Mouse (Mus musculus) midbrain, postnatal 0 days (tissue): Measurements from ENCODE around the gene Nr2f2. TPM values are rescaled to one million over a fixed set of nuclear protein-coding genes. Genes with fewer than 3 reads are reported as not detected.

Experiments used
- ATAC-seq: fragments of 200-750 bp; cut with Nextera tagmentation; 2 replicates; pipeline ENCODE4 v1.8.0; 2017; ENCODE audit warnings: moderate number of reproducible peaks, mild to moderate bottlenecking, moderate TSS enrichment, moderate library complexity; ENCODE audit not compliant: low FRiP score
- DNase-seq: peaks from one replicate; pipeline ENCODE4 v3.0.0-alpha.2; 2015; ENCODE audit warnings: low spot score
- H3K27ac ChIP-seq: fragments of 300-500 bp; sonication (generic); 2 replicates; pipeline ENCODE4 v1.5.1; 2014; ENCODE audit warnings: low read depth, mild to moderate bottlenecking, low read length, mixed read lengths
- H3K27me3 ChIP-seq: fragments of 300-500 bp; sonication (generic); 2 replicates; pipeline ENCODE4 v1.6.1; 2014; ENCODE audit warnings: low read length, control low read depth, mixed read lengths; ENCODE audit not compliant: insufficient read depth
- H3K36me3 ChIP-seq: fragments of 300-500 bp; sonication (generic); 2 replicates; pipeline ENCODE4 v1.6.1; 2014; ENCODE audit warnings: low read length, control low read depth, mixed read lengths; ENCODE audit not compliant: insufficient read depth
- H3K4me1 ChIP-seq: fragments of 300-500 bp; sonication (generic); 2 replicates; pipeline ENCODE4 v1.6.1; 2014; ENCODE audit warnings: mild to moderate bottlenecking, control low read depth, antibody characterized with exemption, low read length, mixed read lengths; ENCODE audit not compliant: insufficient read depth
- H3K4me2 ChIP-seq: fragments of 300-500 bp; sonication (generic); 2 replicates; pipeline ENCODE4 v1.6.1; 2014; ENCODE audit warnings: low read depth, mild to moderate bottlenecking, low read length, mixed read lengths; ENCODE audit not compliant: poor library complexity, severe bottlenecking
- H3K4me3 ChIP-seq: fragments of 300-500 bp; sonication (generic); 2 replicates; pipeline ENCODE4 v1.5.1; 2014; ENCODE audit warnings: low read depth, mild to moderate bottlenecking, low read length, moderate library complexity
- H3K9ac ChIP-seq: fragments of 300-500 bp; sonication (generic); replicated peaks from 2 replicates; pipeline ENCODE4 v1.6.1; 2014; ENCODE audit warnings: mild to moderate bottlenecking, low read length, moderate library complexity, mixed read lengths; ENCODE audit not compliant: poor library complexity, severe bottlenecking
- H3K9me3 ChIP-seq: fragments of 300-500 bp; sonication (generic); 2 replicates; pipeline ENCODE4 v1.6.1; 2016; ENCODE audit warnings: low read length, control low read depth
- CTCF ChIP-seq: IDR thresholded peaks from 2 replicates; pipeline ENCODE4 v1.5.1; 2016; ENCODE audit warnings: antibody characterized with exemption, mild to moderate bottlenecking
- WGBS: fragments of 180-500 bp; shearing (Covaris S2); extraction: QIAGEN DNeasy Blood & Tissue Kit; methylation state at CpG from one replicate; pipeline ENCODE4 v1.1.7; 2014; 5-methylcytosine and 5-hydroxymethylcytosine counted together
- polyA plus RNA-seq: library from polyadenylated mRNA; unstranded; fragments of >200 nt; fragmentation: Nextera tagmentation; extraction: Ambion mirVana; gene quantifications from 2 replicates; pipeline ENCODE4 v1.2.1, GENCODE M21; 2015
- total RNA-seq: library from RNA; depleted of rRNA; stranded (reverse); fragments of >200 nt; gene quantifications from 2 replicates; pipeline ENCODE4 v1.2.3, GENCODE M21; 2014; rRNA removed

Nr2f2 gene
- 38.9 and 43.2 TPM in 2 replicates for total RNA-seq
- 65.4 and 81.6 TPM in 2 replicates for polyA plus RNA-seq

GRCm38 (mm10) chr7:70365941-70366807 is at the start of gene Nr2f2:
Gene Nr2f2 (minus strand): TSS chr7:70366735.
- TF ChIP-seq CTCF = no peak
- peak within 1 kb of the TSS; percentile 44 for H3K4me2 ChIP-seq
- no peaks in the 10 kb centered on the region for H3K9me3 ChIP-seq
- DNase-seq = no peak
- peak within 1 kb of the TSS; percentile 80 for H3K27ac ChIP-seq
- H3K36me3 ChIP-seq = no peaks in the 10 kb centered on the region
- WGBS = 4% methylated on average over 16 of the region's 16 CpGs
- peak within 1 kb of the TSS; percentile 54 for H3K9ac ChIP-seq
- no peaks in the 10 kb centered on the region for H3K4me1 ChIP-seq
- no peak for ATAC-seq
- H3K27me3 ChIP-seq = peaks cover 51% of the 10 kb centered on the region
- peak within 1 kb of the TSS; percentile 40 for H3K4me3 ChIP-seq

- no peak overlapping the region for H3K27ac ChIP-seq
- 90% methylated on average over 4 of the region's 4 CpGs for WGBS
- no peak overlapping the region for H3K4me3 ChIP-seq
- H3K27me3 ChIP-seq = no peaks in the 10 kb centered on the region
- H3K9ac ChIP-seq = no peak overlapping the region
- H3K4me2 ChIP-seq = no peak overlapping the region
- ATAC-seq = no peak
- H3K4me1 ChIP-seq = no peaks in the 10 kb centered on the region
- no peak for DNase-seq
- no peaks in the 10 kb centered on the region for H3K9me3 ChIP-seq
- H3K36me3 ChIP-seq = no peaks in the 10 kb centered on the region
- no peak for TF ChIP-seq CTCF
These were observed 47.9 kb upstream of the Nr2f2 start for GRCm38 (mm10) chr7:70414461-70414860.

- Histone ChIP-seq H3K27me3 (no peaks in the 10 kb centered on the region), H3K27ac (no peak overlapping the region), H3K4me3 (no peak overlapping the region), H3K9me3 (no peaks in the 10 kb centered on the region), H3K9ac (no peak overlapping the region), H3K4me1 (no peaks in the 10 kb centered on the region), H3K36me3 (no peaks in the 10 kb centered on the region), H3K4me2 (no peak overlapping the region)
- no peak for ATAC-seq
- DNase-seq = no peak
- WGBS = 81% methylated on average over 4 of the region's 4 CpGs
- TF ChIP-seq CTCF = no peak
These were observed 47.1 kb upstream of the Nr2f2 start for GRCm38 (mm10) chr7:70413646-70414045.

- H3K36me3 ChIP-seq = no peaks in the 10 kb centered on the region
- no peaks in the 10 kb centered on the region for H3K27me3 ChIP-seq
- H3K4me2 ChIP-seq = no peak overlapping the region
- H3K9me3 ChIP-seq = no peaks in the 10 kb centered on the region
- no peak for DNase-seq
- 89% methylated on average over 7 of the region's 7 CpGs for WGBS
- no peak overlapping the region for H3K4me3 ChIP-seq
- no peak overlapping the region for H3K9ac ChIP-seq
- H3K27ac ChIP-seq = no peak overlapping the region
- no peak for ATAC-seq
- no peak for TF ChIP-seq CTCF
- H3K4me1 ChIP-seq = no peaks in the 10 kb centered on the region
These were observed 46.4 kb upstream of the Nr2f2 start for GRCm38 (mm10) chr7:70412900-70413299.

GRCm38 (mm10) chr7:70410350-70410749 is 43.8 kb upstream of the Nr2f2 start:
- TF ChIP-seq CTCF = no peak
- Histone ChIP-seq H3K4me3 (no peak overlapping the region), H3K9ac (no peak overlapping the region), H3K9me3 (no peaks in the 10 kb centered on the region), H3K27ac (no peak overlapping the region), H3K4me2 (no peak overlapping the region), H3K4me1 (no peaks in the 10 kb centered on the region), H3K36me3 (no peaks in the 10 kb centered on the region), H3K27me3 (no peaks in the 10 kb centered on the region)
- DNase-seq (no peak), ATAC-seq (no peak)
- WGBS = 93% methylated on average over 3 of the region's 3 CpGs

- Histone ChIP-seq H3K27ac (no peak overlapping the region), H3K9me3 (no peaks in the 10 kb centered on the region), H3K4me2 (no peak overlapping the region), H3K4me3 (no peak overlapping the region), H3K27me3 (no peaks in the 10 kb centered on the region), H3K4me1 (no peaks in the 10 kb centered on the region), H3K9ac (no peak overlapping the region), H3K36me3 (no peaks in the 10 kb centered on the region)
- no peak for ATAC-seq
- TF ChIP-seq CTCF = no peak
- DNase-seq = no peak
- 89% methylated on average over 11 of the region's 11 CpGs for WGBS
These were observed 43.4 kb upstream of the Nr2f2 start for GRCm38 (mm10) chr7:70409890-70410289.
